Mouse (Mus musculus): Measurements from ENCODE around the gene Ceacam18. TPM values are rescaled to one million over a fixed set of nuclear protein-coding genes. Genes with fewer than 3 reads are reported as not detected.
"Not testable (repeated sequence)": the region's sequence is repeated elsewhere in the genome, so short reads cannot be mapped to it uniquely, and the experiment has no call there.

The Ceacam18 gene
- polyA plus RNA-seq, 1 experiment from 2014 or later: not detected

GRCm38 (mm10) chr7:43671064-43671808, 36.7 kb downstream of the Ceacam18 start:
- Histone ChIP-seq H3K27ac (0 out of 2 replicates have a peak overlapping the region, but pooled peaks have one; percentile 22), H3K9me3 (0 out of 2 replicates have a peak, but pooled peaks cover 8% of the 10 kb centered on the region), H3K9ac (peak overlapping the region; percentile 83), H3K4me1 (peaks cover 8% of the 10 kb centered on the region), H3K36me3 (peaks cover 24% of the 10 kb centered on the region), H3K4me2 (peak overlapping the region; percentile 85), H3K4me3 (peak overlapping the region; percentile 72), H3K27me3 (no peaks in the 10 kb centered on the region)
- no peak for ATAC-seq (ENCODE audit: insufficient number of reproducible peaks, insufficient read depth, low FRiP score, low TSS enrichment, low read depth)
- 69% methylated on average over 11 of the region's 11 CpGs for WGBS

- WGBS: under 1% methylated on average over 26 of the region's 26 CpGs
- H3K4me2 ChIP-seq: peak within 1 kb of the TSS; percentile 85
- H3K9ac ChIP-seq: peak within 1 kb of the TSS; percentile 83
- H3K27me3 ChIP-seq: no peaks in the 10 kb centered on the region
- ATAC-seq (ENCODE audit: insufficient number of reproducible peaks, insufficient read depth, low FRiP score, low TSS enrichment, low read depth): peak; percentile 89
- H3K9me3 ChIP-seq: peaks cover 13% of the 10 kb centered on the region; the same call in 1 of the 2 replicates
- peak within 1 kb of the TSS; percentile 72 for H3K4me3 ChIP-seq
- H3K36me3 ChIP-seq: peaks cover 32% of the 10 kb centered on the region
- peaks cover 8% of the 10 kb centered on the region for H3K4me1 ChIP-seq
- peak within 1 kb of the TSS; percentile 68 for H3K27ac ChIP-seq
These were observed 37.5 kb downstream of the Ceacam18 start, which contains the start of gene Ctu1 for GRCm38 (mm10) chr7:43671809-43672580. Ctu1 (plus strand) TSS chr7:43672016.

GRCm38 (mm10) chr7:43672581-43673260, 38.2 kb downstream of the Ceacam18 start:
- Histone ChIP-seq H3K36me3 (peaks cover 39% of the 10 kb centered on the region), H3K27ac (peak overlapping the region; percentile 68), H3K4me1 (peaks cover 8% of the 10 kb centered on the region), H3K9me3 (peaks cover 16% of the 10 kb centered on the region; the same call in 1 of the 2 replicates), H3K27me3 (no peaks in the 10 kb centered on the region), H3K9ac (peak overlapping the region; percentile 83), H3K4me2 (peak overlapping the region; percentile 85), H3K4me3 (peak overlapping the region; percentile 72)
- ATAC-seq (ENCODE audit: insufficient number of reproducible peaks, insufficient read depth, low FRiP score, low TSS enrichment, low read depth): no peak
- WGBS: 14% methylated on average over 10 of the region's 10 CpGs

GRCm38 (mm10) chr7:43675091-43675490, 40.6 kb downstream of the Ceacam18 start:
- Histone ChIP-seq H3K4me1 (peaks cover 8% of the 10 kb centered on the region), H3K27ac (no peak overlapping the region), H3K27me3 (no peaks in the 10 kb centered on the region), H3K36me3 (peaks cover 48% of the 10 kb centered on the region), H3K4me2 (no peak overlapping the region), H3K9ac (no peak overlapping the region), H3K4me3 (no peak overlapping the region), H3K9me3 (peaks cover 16% of the 10 kb centered on the region; the same call in 1 of the 2 replicates)
- ATAC-seq (ENCODE audit: insufficient number of reproducible peaks, insufficient read depth, low FRiP score, low TSS enrichment, low read depth): no peak
- WGBS: 93% methylated on average over 32 of the region's 32 CpGs

DNA sequence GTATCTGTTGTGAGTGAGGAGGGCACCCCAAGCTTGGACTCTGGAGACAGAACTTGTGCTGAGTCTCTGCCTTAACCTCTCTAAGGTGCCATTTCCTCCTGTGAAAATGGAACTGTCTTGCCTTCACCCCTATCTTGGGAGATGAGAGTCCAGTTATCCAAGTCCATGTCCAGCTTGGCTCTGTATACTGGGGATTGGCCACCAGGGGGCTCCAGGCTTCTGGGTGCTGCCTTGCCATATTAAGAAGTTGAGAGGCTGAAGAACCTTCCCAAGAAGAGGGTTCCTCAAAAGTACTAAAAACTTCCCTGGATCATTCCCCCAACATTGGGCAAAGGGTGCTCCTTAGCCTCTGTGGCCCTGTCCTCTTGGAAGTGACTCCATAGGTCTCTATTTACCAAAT, 44.0 kb downstream of the Ceacam18 start:
- no peak for ATAC-seq (ENCODE audit: insufficient number of reproducible peaks, insufficient read depth, low FRiP score, low TSS enrichment, low read depth)
- no peaks in the 10 kb centered on the region for H3K4me1 ChIP-seq
- H3K4me3 ChIP-seq: no peak overlapping the region
- no peak overlapping the region for H3K27ac ChIP-seq
- H3K36me3 ChIP-seq: peaks cover 48% of the 10 kb centered on the region
- no peak overlapping the region for H3K4me2 ChIP-seq
- H3K9me3 ChIP-seq: peaks cover 16% of the 10 kb centered on the region; the same call in 1 of the 2 replicates
- no peak overlapping the region for H3K9ac ChIP-seq
- H3K27me3 ChIP-seq: no peaks in the 10 kb centered on the region

- Histone ChIP-seq H3K4me3 (no peak overlapping the region), H3K27me3 (no peaks in the 10 kb centered on the region), H3K9ac (no peak overlapping the region), H3K4me1 (no peaks in the 10 kb centered on the region), H3K36me3 (peaks cover 26% of the 10 kb centered on the region), H3K4me2 (no peak overlapping the region), H3K27ac (no peak overlapping the region), H3K9me3 (peaks cover 8% of the 10 kb centered on the region; the same call in 1 of the 2 replicates)
- 22% methylated on average over 5 of the region's 5 CpGs for WGBS
- no peak for ATAC-seq (ENCODE audit: insufficient number of reproducible peaks, insufficient read depth, low FRiP score, low TSS enrichment, low read depth)
These were observed 46.5 kb downstream of the Ceacam18 start for GRCm38 (mm10) chr7:43680960-43681359.

GRCm38 (mm10) chr7:43682511-43682910, 48.0 kb downstream of the Ceacam18 start:
- not testable (repeated sequence) for H3K9me3 ChIP-seq; H3K27ac ChIP-seq; H3K4me1 ChIP-seq; H3K4me2 ChIP-seq; H3K27me3 ChIP-seq; H3K4me3 ChIP-seq; ATAC-seq (ENCODE audit: insufficient number of reproducible peaks, insufficient read depth, low FRiP score, low TSS enrichment, low read depth); H3K9ac ChIP-seq
- H3K36me3 ChIP-seq: peaks cover 11% of the 10 kb centered on the region
- WGBS: 29% methylated on average over 1 of the region's 1 CpGs

DNA sequence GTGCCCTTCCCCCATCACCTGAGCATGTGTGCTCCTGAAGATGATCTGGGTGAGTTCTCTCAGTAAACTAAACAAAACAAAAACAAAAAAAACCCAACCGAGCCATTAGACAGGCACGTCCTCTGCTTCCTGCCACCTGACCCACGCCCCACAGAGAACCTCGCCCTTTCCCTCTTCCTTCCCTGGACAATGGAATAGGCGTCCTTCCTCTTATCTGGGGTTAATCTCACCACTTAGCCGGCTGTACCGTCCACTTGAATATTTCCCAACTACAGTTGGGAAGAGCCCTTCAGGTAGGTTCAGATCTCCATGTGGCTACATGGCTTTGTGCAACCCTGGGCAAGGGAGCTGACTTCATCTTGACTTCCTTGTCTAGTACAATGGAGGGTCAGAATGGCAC, 50.6 kb downstream of the Ceacam18 start:
- H3K27ac ChIP-seq: no peak overlapping the region
- H3K9ac ChIP-seq: no peak overlapping the region
- H3K27me3 ChIP-seq: no peaks in the 10 kb centered on the region
- 70% methylated on average over 7 of the region's 7 CpGs for WGBS
- H3K4me2 ChIP-seq: no peak overlapping the region
- H3K4me3 ChIP-seq: no peak overlapping the region
- H3K36me3 ChIP-seq: no peaks in the 10 kb centered on the region
- H3K9me3 ChIP-seq: no peaks in the 10 kb centered on the region
- ATAC-seq (ENCODE audit: insufficient number of reproducible peaks, insufficient read depth, low FRiP score, low TSS enrichment, low read depth): no peak
- H3K4me1 ChIP-seq: no peaks in the 10 kb centered on the region

- no peak within 1 kb of the TSS for H3K4me2 ChIP-seq
- no peak within 1 kb of the TSS for H3K4me3 ChIP-seq
- H3K4me1 ChIP-seq: no peaks in the 10 kb centered on the region
- no peaks in the 10 kb centered on the region for H3K9me3 ChIP-seq
- H3K36me3 ChIP-seq: no peaks in the 10 kb centered on the region
- ATAC-seq (ENCODE audit: insufficient number of reproducible peaks, insufficient read depth, low FRiP score, low TSS enrichment, low read depth): no peak
- H3K27me3 ChIP-seq: no peaks in the 10 kb centered on the region
- H3K9ac ChIP-seq: no peak within 1 kb of the TSS
- H3K27ac ChIP-seq: no peak within 1 kb of the TSS
These were observed 55.6 kb downstream of the Ceacam18 start, which contains the start of gene Klk14 for GRCm38 (mm10) chr7:43690118-43690517. Klk14 (plus strand) TSS chr7:43690418.
